Mouse (Mus musculus) subcutaneous adipose tissue, adult 2 months (tissue): Measurements from ENCODE around the gene Eif2ak3. TPM values are rescaled to one million over a fixed set of nuclear protein-coding genes. Genes with fewer than 3 reads are reported as not detected.

ENCODE experiments used
- polyA plus RNA-seq: library from polyadenylated mRNA; depleted of rRNA; stranded (reverse); fragments of >200 nt; gene quantifications from 2 replicates; pipeline ENCODE4 v1.2.3, GENCODE M21; 2012; ENCODE audit warnings: low replicate concordance; rRNA removed

The Eif2ak3 gene
- 10.6 and 16.2 TPM in 2 replicates for polyA plus RNA-seq

DNA sequence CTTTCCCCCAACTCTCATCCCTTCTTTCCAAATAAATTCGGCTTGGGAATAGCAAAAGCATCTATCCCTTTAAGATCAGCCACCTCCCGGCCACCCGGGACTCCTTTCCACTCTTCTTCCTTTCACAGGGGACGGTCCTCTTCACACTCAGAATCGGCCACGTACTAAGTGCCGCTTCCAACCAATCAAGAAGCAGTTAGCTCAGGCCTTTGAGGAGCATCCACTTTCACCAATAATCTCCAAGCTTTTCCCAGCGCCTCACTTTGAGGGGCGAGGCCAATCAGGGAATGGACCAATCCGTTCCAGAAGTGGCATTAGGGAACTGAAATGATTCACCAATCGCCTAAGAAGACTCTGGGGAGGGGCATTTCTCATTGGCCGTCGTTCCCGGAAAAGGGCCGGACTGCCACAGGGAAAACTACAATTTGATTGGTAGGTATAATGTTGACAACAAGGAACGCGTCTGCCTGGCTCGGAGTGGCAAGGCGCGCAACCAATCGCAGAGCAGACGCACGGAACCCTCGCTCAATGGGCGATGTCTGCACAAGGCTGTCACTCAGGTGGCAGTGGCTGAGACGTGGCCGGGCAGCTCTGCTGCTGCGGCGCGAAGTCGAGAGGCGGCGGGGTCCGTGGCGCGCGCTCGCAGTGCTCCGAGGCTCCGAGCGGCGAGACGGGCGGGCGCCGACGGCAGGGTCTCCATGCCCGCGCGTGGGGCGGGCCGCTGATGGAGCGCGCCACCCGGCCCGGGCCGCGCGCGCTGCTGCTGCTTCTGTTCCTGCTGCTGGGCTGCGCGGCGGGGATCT, at the start of gene Eif2ak3:
Eif2ak3 (plus strand) TSS at position 514 of the 803 bp plus-strand sequence.

DNA sequence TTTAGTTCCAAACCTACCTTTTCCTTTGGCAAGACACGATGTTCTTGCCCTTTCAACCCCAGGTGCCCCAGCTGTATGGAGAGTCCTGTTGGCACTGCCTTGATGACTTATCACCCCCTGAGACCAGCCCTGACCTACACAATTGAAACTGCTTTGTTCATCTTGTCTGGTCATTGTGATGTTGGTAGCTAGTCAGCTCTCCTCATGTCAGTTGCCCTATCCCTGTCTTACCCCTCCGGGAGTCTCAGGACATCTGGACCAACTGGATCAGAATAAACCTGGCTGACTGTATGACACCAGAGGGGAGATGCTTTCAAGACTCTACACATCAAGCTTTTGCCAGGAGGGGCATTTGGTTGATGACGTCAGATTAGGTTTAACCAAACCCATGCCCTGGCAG, 74.5 kb downstream of the Eif2ak3 start, which contains the start of gene Tex37:
Tex37 (minus strand) TSS at position 101 of the 400 bp plus-strand sequence.

Other genes with a start within 250 kb of the Eif2ak3 start
- gene Rpia, start 52.3 kb upstream of the Eif2ak3 start, polyA plus RNA-seq: 16.0 and 23.5 TPM in 2 replicates
- not detected in 2 replicates for gene Tex37, start 74.4 kb downstream of the Eif2ak3 start, polyA plus RNA-seq
- 2.4 TPM in 1 of 2 replicates, not detected in the other for gene Foxi3, start 112.0 kb downstream of the Eif2ak3 start, polyA plus RNA-seq